Mouse (Mus musculus): ENCODE data around the gene Ctcf. TPM values are rescaled to one million over a fixed set of nuclear protein-coding genes. Genes with fewer than 3 reads are reported as not detected.

The Ctcf gene
- polyA plus RNA-seq, 1 experiment, result 16.7 TPM

DNA sequence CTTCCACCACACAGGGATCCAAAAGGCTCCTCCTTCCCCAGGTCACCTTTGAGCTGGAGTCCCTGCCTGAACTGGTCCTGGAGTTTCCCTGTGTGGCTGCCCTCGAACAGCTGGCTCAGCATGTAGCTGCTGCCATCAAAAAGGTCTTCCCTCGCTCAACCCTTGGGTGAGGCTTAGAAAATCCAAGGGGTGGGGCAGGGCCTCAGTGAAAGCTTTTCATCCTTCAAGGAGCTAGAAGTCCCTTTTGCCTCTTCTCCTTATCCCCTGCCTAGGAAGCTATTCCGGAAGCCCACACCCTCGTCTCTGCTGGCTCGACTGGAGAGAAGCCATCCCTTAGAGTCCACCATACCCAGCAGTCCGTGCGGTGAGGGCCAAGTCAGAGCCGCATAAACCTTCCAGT is 51.1 kb downstream of the Ctcf start:
- Histone ChIP-seq H3K27me3 (replicated peaks; ENCODE audit: control insufficient read depth, insufficient read depth, low read length) (no peaks in the 10 kb centered on the region), H3K36me3 (ENCODE audit: control insufficient read depth, insufficient read depth, low read length) (no peaks in the 10 kb centered on the region), H3K27ac (ENCODE audit: insufficient read depth, low read depth, low read length) (no peak overlapping the region), H3K4me1 (ENCODE audit: control insufficient read depth, insufficient read depth, low read length) (no peaks in the 10 kb centered on the region), H3K4me3 (ENCODE audit: insufficient read depth, low read depth, low read length) (no peak overlapping the region)
- no peak for TF ChIP-seq CTCF (conservative IDR thresholded peaks at IDR 0.05; ENCODE audit: insufficient read depth, insufficient read length, low read depth, low read length)
- TF ChIP-seq POLR2A (IDR thresholded peaks at IDR 0.05; ENCODE audit: low read depth, low read length), result no peak
- WGBS, result 65% methylated on average over 8 of the region's 8 CpGs
- no peak for DNase-seq

DNA sequence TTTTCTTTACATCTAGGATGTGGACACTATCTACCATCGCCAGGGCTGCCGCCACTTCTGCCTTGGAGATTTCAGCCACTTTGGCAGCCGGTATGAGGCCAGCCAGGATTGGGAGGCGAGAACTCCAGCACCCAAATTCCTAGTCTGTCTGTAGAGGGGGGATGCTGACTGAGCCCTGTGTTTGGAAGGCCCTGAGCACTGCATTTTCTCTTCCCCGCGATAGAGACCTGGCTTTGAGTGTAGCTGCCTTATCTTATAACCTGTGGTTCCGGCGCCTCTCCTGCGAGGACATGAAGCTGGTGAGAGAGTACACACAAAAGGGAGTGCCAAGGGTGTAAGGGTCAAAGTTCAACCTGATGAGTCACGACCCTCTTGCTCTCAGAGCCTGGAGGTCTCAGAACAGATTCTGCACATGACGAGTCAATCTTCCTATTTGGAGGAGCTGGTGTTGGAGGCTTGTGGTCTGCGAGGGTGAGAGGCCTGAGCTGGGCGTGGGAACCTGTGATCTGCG is 51.9 kb downstream of the Ctcf start:
- H3K27ac ChIP-seq (ENCODE audit: insufficient read depth, low read depth, low read length), result no peak overlapping the region
- H3K36me3 ChIP-seq (ENCODE audit: control insufficient read depth, insufficient read depth, low read length), result no peaks in the 10 kb centered on the region
- no peak overlapping the region for H3K4me3 ChIP-seq (ENCODE audit: insufficient read depth, low read depth, low read length)
- no peaks in the 10 kb centered on the region; the same call in 1 of the 2 replicates for H3K4me1 ChIP-seq (ENCODE audit: control insufficient read depth, insufficient read depth, low read length)
- WGBS, result 78% methylated on average over 14 of the region's 14 CpGs
- H3K27me3 ChIP-seq (replicated peaks; ENCODE audit: control insufficient read depth, insufficient read depth, low read length), result no peaks in the 10 kb centered on the region
- DNase-seq, result no peak
- TF ChIP-seq CTCF (conservative IDR thresholded peaks at IDR 0.05; ENCODE audit: insufficient read depth, insufficient read length, low read depth, low read length) (no peak), POLR2A (IDR thresholded peaks at IDR 0.05; ENCODE audit: low read depth, low read length) (no peak)

DNA sequence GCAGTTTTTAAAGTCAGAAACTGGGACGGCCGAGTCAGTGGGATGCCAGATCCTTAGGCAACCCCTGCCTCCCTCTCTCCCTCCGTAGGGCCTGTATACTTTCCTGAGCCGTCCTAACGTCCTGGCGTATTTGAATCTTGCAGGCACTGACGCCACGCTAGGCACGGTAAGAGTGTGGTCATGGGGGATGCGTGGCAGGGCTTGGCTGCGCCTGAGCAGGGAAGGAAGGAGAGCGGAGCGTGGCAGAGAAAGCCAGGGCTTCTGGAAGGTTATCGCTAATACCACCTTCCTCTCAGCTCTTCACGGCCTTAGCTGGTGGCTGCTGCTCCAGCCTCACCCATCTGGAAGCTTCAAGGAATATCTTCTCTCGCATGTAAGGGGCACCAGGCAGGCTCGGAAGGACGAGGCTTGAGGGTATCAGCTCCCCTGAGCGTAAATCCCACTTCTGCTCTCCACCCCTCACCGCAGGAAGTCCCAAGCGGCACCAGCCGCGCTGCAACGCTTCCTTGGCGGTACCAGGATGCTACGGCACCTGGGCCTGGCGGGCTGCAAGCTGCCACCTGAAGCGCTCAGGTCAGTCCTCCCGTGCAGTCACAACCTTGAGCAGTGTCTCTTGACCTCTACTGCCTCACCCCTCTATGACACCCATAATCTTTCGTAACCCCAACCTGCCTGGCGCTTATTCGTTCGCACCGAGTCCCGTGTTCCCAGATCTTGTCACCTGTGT is 53.1 kb downstream of the Ctcf start:
- Histone ChIP-seq H3K27ac (ENCODE audit: insufficient read depth, low read depth, low read length) (no peak overlapping the region), H3K27me3 (replicated peaks; ENCODE audit: control insufficient read depth, insufficient read depth, low read length) (no peaks in the 10 kb centered on the region), H3K36me3 (ENCODE audit: control insufficient read depth, insufficient read depth, low read length) (no peaks in the 10 kb centered on the region), H3K4me3 (ENCODE audit: insufficient read depth, low read depth, low read length) (no peak overlapping the region), H3K4me1 (ENCODE audit: control insufficient read depth, insufficient read depth, low read length) (peaks cover 3% of the 10 kb centered on the region; the same call in 1 of the 2 replicates)
- TF ChIP-seq POLR2A (IDR thresholded peaks at IDR 0.05; ENCODE audit: low read depth, low read length) (no peak), CTCF (conservative IDR thresholded peaks at IDR 0.05; ENCODE audit: insufficient read depth, insufficient read length, low read depth, low read length) (no peak)
- DNase-seq, result no peak
- 72% methylated on average over 35 of the region's 35 CpGs for WGBS

DNA sequence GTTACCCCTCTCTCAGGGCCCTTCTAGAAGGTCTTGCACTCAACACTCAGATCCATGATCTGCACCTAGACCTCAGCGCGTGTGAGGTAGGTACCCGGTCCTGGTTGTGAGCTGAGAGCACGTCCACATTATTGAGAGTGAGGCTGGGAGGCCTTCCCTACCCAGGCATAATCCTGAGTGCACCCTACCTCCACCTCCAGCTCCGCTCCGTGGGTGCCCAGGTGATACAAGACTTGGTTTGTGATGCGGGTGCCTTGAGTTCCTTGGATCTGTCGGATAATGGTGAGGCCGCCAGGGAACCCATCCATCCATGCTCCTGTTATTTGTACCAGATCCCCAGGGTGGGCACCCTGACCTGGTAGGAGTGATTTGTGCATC is 53.6 kb downstream of the Ctcf start:
- Histone ChIP-seq H3K4me1 (ENCODE audit: control insufficient read depth, insufficient read depth, low read length) (peaks cover 3% of the 10 kb centered on the region; the same call in 1 of the 2 replicates), H3K27me3 (replicated peaks; ENCODE audit: control insufficient read depth, insufficient read depth, low read length) (no peaks in the 10 kb centered on the region), H3K36me3 (ENCODE audit: control insufficient read depth, insufficient read depth, low read length) (no peaks in the 10 kb centered on the region), H3K27ac (ENCODE audit: insufficient read depth, low read depth, low read length) (no peak overlapping the region), H3K4me3 (ENCODE audit: insufficient read depth, low read depth, low read length) (no peak overlapping the region)
- no peak for DNase-seq
- WGBS, result 92% methylated on average over 9 of the region's 9 CpGs
- TF ChIP-seq CTCF (conservative IDR thresholded peaks at IDR 0.05; ENCODE audit: insufficient read depth, insufficient read length, low read depth, low read length), result no peak
- TF ChIP-seq POLR2A (IDR thresholded peaks at IDR 0.05; ENCODE audit: low read depth, low read length), result no peak

DNA sequence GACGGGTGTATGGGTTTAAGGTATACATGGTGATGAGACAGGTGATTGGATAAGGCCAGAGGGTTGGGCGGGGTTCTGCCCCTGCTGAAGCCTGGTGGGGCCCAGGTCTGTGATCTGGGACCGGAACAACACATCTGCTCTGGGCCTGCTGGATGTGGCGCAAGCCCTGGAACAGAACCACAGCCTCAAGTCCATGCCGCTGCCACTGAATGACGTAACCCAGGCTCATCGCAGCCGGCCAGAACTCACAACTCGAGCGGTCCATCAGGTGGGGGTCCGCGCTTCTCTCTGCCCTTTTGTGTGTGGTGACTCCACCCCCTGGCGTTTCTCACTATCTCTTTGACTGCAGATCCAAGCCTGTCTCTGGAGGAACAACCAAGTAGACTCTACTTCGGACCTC is 54.6 kb downstream of the Ctcf start:
- no peaks in the 10 kb centered on the region for H3K27me3 ChIP-seq (replicated peaks; ENCODE audit: control insufficient read depth, insufficient read depth, low read length)
- 86% methylated on average over 14 of the region's 14 CpGs for WGBS
- peaks cover 3% of the 10 kb centered on the region; the same call in 1 of the 2 replicates for H3K4me1 ChIP-seq (ENCODE audit: control insufficient read depth, insufficient read depth, low read length)
- DNase-seq, result no peak
- TF ChIP-seq POLR2A (IDR thresholded peaks at IDR 0.05; ENCODE audit: low read depth, low read length) (no peak), CTCF (conservative IDR thresholded peaks at IDR 0.05; ENCODE audit: insufficient read depth, insufficient read length, low read depth, low read length) (no peak)
- no peaks in the 10 kb centered on the region for H3K36me3 ChIP-seq (ENCODE audit: control insufficient read depth, insufficient read depth, low read length)
- H3K27ac ChIP-seq (ENCODE audit: insufficient read depth, low read depth, low read length), result no peak overlapping the region
- no peak overlapping the region for H3K4me3 ChIP-seq (ENCODE audit: insufficient read depth, low read depth, low read length)

DNA sequence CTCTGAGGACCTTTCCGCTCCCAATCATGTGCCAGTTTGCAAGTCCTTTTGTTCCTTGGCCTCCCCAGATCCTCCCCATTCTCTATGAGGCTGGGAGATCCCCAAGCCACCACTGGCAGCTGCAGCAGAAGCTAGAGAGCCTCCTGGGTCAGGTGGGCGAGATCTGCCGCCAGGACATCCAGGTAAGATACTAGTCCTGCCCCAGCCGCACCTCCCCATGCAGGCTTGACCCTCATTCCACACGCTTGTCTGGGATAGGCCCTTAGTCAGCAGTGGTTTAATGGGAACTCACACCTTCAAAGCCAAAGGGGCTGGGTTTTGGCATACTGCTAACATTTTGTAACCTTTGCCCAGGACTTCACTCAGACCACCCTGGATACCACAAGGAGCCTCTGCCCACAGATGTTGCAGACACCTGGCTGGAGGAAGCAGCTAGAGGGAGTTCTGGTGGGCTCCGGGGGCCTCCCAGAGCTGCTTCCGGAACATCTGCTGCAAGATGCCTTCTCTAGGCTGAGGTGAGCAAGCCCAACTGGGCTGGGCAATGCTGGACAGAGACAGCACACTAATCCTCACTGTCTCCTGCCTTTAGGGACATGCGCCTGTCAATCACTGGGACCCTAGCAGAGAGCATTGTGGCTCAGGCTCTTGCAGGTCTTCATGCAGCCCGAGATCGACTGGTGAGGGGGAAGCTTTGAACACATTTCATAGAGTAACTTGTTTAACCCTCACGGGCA is 56.2 kb downstream of the Ctcf start:
- no peaks in the 10 kb centered on the region; the same call in 1 of the 2 replicates for H3K36me3 ChIP-seq (ENCODE audit: control insufficient read depth, insufficient read depth, low read length)
- DNase-seq, result peak; percentile 32
- H3K4me1 ChIP-seq (ENCODE audit: control insufficient read depth, insufficient read depth, low read length), result peaks cover 3% of the 10 kb centered on the region; the same call in 1 of the 2 replicates
- no peak overlapping the region for H3K27ac ChIP-seq (ENCODE audit: insufficient read depth, low read depth, low read length)
- 86% methylated on average over 11 of the region's 11 CpGs for WGBS
- no peak overlapping the region for H3K4me3 ChIP-seq (ENCODE audit: insufficient read depth, low read depth, low read length)
- TF ChIP-seq POLR2A (IDR thresholded peaks at IDR 0.05; ENCODE audit: low read depth, low read length) (no peak), CTCF (conservative IDR thresholded peaks at IDR 0.05; ENCODE audit: insufficient read depth, insufficient read length, low read depth, low read length) (no peak)
- no peaks in the 10 kb centered on the region for H3K27me3 ChIP-seq (replicated peaks; ENCODE audit: control insufficient read depth, insufficient read depth, low read length)

DNA sequence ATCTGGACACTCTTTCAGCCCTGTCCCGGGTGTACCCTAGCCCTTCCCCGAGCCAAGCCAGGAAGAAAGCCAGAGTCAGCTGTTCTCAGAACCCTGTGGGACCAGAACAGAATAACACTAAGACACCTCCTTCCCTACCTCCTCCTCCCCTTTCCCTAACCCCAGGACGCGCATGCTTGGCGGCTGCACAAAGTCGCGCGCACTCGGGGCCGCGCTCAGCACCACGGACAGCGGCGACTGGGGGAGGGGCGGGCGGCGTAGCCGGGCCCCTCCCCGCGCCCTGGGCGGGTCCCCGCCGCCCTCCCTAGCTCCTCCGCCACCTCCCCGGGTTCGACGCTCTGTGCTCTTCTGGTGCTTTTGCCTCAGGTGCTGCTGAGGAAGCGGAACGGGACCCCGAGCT is 57.3 kb downstream of the Ctcf start:
- peak; percentile 72 for DNase-seq
- H3K27ac ChIP-seq (ENCODE audit: insufficient read depth, low read depth, low read length), result no peak overlapping the region
- no peak for TF ChIP-seq POLR2A (IDR thresholded peaks at IDR 0.05; ENCODE audit: low read depth, low read length)
- 8% methylated on average over 30 of the region's 30 CpGs for WGBS
- H3K4me1 ChIP-seq (ENCODE audit: control insufficient read depth, insufficient read depth, low read length), result peaks cover 3% of the 10 kb centered on the region; the same call in 1 of the 2 replicates
- H3K36me3 ChIP-seq (ENCODE audit: control insufficient read depth, insufficient read depth, low read length), result no peaks in the 10 kb centered on the region; the same call in 1 of the 2 replicates
- H3K4me3 ChIP-seq (ENCODE audit: insufficient read depth, low read depth, low read length), result peak overlapping the region; percentile 40; the same call in 1 of the 2 replicates
- H3K27me3 ChIP-seq (replicated peaks; ENCODE audit: control insufficient read depth, insufficient read depth, low read length), result no peaks in the 10 kb centered on the region
